Mouse (Mus musculus) forebrain, embryonic 10.5 days (tissue): ENCODE measurements around the gene Fbxw18. TPM values are rescaled to one million over a fixed set of nuclear protein-coding genes. Genes with fewer than 3 reads are reported as not detected.
"Not testable (repeated sequence)": the region's sequence is repeated elsewhere in the genome, so short reads cannot be mapped to it uniquely, and the experiment has no call there.

Source experiments
- DNase-seq: peaks from one replicate; pipeline ENCODE4 v3.0.0-alpha.2; 2017; ENCODE audit warnings: low spot score; ENCODE audit errors: extremely low spot score
- H3K27ac ChIP-seq: fragments of 300-500 bp; sonication (generic); 2 replicates; pipeline ENCODE4 v1.5.1; 2016; ENCODE audit warnings: mild to moderate bottlenecking
- H3K27me3 ChIP-seq: fragments of 300-500 bp; sonication (generic); 2 replicates; pipeline ENCODE4 v1.6.1; 2016; ENCODE audit warnings: mild to moderate bottlenecking; ENCODE audit not compliant: poor library complexity, severe bottlenecking
- H3K36me3 ChIP-seq: fragments of 300-500 bp; sonication (generic); replicated peaks from 2 replicates; pipeline ENCODE4 v1.6.1; 2016; ENCODE audit warnings: mild to moderate bottlenecking, moderate library complexity
- H3K4me1 ChIP-seq: fragments of 300-500 bp; sonication (generic); 2 replicates; pipeline ENCODE4 v1.6.1; 2016
- H3K4me3 ChIP-seq: fragments of 300-500 bp; sonication (generic); 2 replicates; pipeline ENCODE4 v1.5.1; 2016; ENCODE audit warnings: mild to moderate bottlenecking, moderate library complexity
- H3K9me3 ChIP-seq: fragments of 300-500 bp; sonication (generic); 2 replicates; pipeline ENCODE4 v1.6.1; 2016; ENCODE audit warnings: mild to moderate bottlenecking, moderate library complexity
- WGBS: fragments of 180-500 bp; shearing (Covaris S2); methylation state at CpG from one replicate; pipeline ENCODE4 v1.1.7; 2016; 5-methylcytosine and 5-hydroxymethylcytosine counted together
- polyA plus RNA-seq: library from polyadenylated mRNA; unstranded; fragments of >200 nt; fragmentation: Nextera tagmentation; extraction: Ambion mirVana; gene quantifications from 2 replicates; pipeline ENCODE4 v1.2.1, GENCODE M21; 2016

Fbxw18 gene
- polyA plus RNA-seq, result not detected in 2 replicates

DNA sequence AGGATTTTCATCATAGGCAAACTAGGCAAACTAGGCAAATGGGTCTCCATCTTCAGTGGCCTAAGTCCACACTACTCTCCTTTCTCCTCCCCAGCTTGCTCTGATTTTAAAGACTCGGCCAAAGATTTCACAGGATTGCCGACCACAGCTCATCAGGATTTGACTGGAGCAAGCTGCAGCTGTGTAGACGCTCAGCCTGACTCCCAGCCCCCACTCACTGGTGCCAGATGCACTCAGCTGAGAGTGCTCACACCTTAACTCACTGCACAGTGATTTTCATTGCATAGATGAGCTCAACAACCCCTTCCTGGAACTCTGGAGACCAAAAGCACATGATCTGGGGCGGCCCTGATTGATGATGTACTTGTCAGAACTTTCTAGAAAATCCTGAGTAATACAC lies at the start of gene Fbxw18:
Fbxw18 (minus strand) TSS at position 101 of the 400 bp plus-strand sequence.
- WGBS, result 85% methylated on average over 4 of the region's 4 CpGs
- not testable (repeated sequence) for H3K27ac ChIP-seq, H3K4me1 ChIP-seq, H3K36me3 ChIP-seq, H3K9me3 ChIP-seq, H3K27me3 ChIP-seq, H3K4me3 ChIP-seq, DNase-seq

DNA sequence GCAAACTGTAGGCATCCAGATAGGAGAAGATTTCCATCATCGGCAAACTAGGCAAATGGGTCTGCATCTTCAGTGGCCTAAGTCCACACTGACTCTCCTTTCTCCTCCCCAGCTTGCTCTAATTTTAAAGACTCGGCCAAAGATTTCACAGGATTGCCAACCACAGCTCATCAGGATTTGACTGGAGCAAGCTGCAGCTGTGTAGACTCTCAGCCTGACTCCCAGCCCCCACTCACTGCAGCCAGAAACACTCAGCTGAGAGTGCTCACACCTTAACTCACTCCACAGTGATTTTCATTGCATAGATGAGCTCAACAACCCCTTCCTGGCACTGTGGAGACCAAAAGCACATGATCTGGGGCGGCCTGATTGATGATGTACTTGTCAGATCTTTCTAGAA lies 43.5 kb upstream of the Fbxw18 start, which contains the start of gene Fbxw26:
Fbxw26 (minus strand) TSS at position 101 of the 400 bp plus-strand sequence.
- not testable (repeated sequence) for DNase-seq, H3K4me3 ChIP-seq, H3K27ac ChIP-seq, H3K4me1 ChIP-seq, H3K9me3 ChIP-seq, H3K27me3 ChIP-seq, H3K36me3 ChIP-seq
- 82% methylated on average over 3 of the region's 3 CpGs for WGBS

GRCm38 (mm10) chr9:109685299-109685698 lies 17.2 kb downstream of the Fbxw18 start:
- WGBS, result 17% methylated on average over 1 of the region's 1 CpGs
- DNase-seq, result peak; percentile 15
- H3K27me3 ChIP-seq, result no peaks in the 10 kb centered on the region
- H3K36me3 ChIP-seq, result no peaks in the 10 kb centered on the region
- no peak overlapping the region for H3K4me3 ChIP-seq
- no peak overlapping the region for H3K27ac ChIP-seq
- no peaks in the 10 kb centered on the region for H3K4me1 ChIP-seq
- H3K9me3 ChIP-seq, result peaks cover 3% of the 10 kb centered on the region; the same call in 1 of the 2 replicates

DNA sequence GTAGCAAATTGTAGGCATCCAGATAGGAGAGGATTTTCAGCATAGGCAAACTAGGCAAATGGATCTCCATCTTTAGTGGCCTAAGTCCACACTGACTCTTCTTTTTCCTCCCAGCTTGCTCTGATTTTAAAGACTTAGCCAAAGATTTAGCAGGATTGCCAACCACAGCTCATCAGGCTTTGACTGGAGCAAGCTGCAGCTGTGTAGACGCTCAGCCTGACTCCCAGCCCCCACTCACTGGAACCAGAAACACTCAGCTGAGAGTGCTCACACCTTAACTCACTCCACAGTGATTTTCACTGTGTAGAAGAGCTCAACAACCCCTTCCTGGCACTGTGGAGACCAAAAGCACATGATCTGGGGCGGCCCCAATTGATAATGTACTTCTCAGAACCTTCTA lies 37.9 kb downstream of the Fbxw18 start, which contains the start of gene Fbxw25:
Fbxw25 (minus strand) TSS at position 101 of the 400 bp plus-strand sequence.
- not testable (repeated sequence) for H3K27me3 ChIP-seq, H3K27ac ChIP-seq, H3K36me3 ChIP-seq, H3K9me3 ChIP-seq, H3K4me3 ChIP-seq, DNase-seq, H3K4me1 ChIP-seq
- 81% methylated on average over 2 of the region's 2 CpGs for WGBS

Other genes with a start within 250 kb of the Fbxw18 start
- gene Fbxw19, start 206.8 kb downstream of the Fbxw18 start, polyA plus RNA-seq, result not detected in 2 replicates
- gene Fbxw15, start 134.4 kb downstream of the Fbxw18 start, polyA plus RNA-seq, result not detected in 2 replicates
- gene Fbxw24, start 76.6 kb downstream of the Fbxw18 start, polyA plus RNA-seq, result not detected in 2 replicates
- gene Fbxw25, start 38.0 kb downstream of the Fbxw18 start, polyA plus RNA-seq, result not detected in 2 replicates
- gene Fbxw26, start 43.4 kb upstream of the Fbxw18 start, polyA plus RNA-seq, result not detected in 2 replicates
- not detected in 2 replicates for gene Fbxw27, start 88.0 kb upstream of the Fbxw18 start, polyA plus RNA-seq
- gene Spink8, start 109.6 kb upstream of the Fbxw18 start, polyA plus RNA-seq, result not detected in 2 replicates
- gene Nme6, start 130.0 kb upstream of the Fbxw18 start, polyA plus RNA-seq, result 116 and 124 TPM in 2 replicates
- gene Camp, start 146.9 kb upstream of the Fbxw18 start, polyA plus RNA-seq, result not detected in 2 replicates
- gene Cdc25a, start 172.9 kb upstream of the Fbxw18 start, polyA plus RNA-seq, result 42.2 and 45.5 TPM in 2 replicates
- gene Map4, start 228.8 kb upstream of the Fbxw18 start, polyA plus RNA-seq, result 49.6 and 52.2 TPM in 2 replicates